ENCODE assay signal across 17 mouse cellular contexts in the genomic region with DNA sequence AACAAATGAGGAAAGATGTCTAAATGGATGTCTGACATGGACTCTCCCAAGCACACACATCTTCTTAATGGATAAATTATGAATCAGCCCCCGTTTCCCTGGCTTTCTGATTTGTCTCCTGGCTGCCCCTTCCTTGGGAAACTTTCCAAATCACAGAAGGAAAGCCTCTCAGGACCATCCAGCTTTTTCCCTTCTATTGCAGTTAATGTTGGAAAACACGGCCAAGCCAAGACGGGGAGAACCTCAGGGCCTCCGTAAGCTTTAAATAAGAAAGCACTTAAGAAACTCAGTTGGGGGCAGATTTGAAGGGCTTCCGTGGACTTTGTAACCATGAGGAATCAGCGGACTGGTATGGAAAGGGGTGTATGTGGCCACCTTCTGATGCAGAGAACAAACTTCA. TPM values are rescaled to one million over a fixed set of nuclear protein-coding genes. Genes with fewer than 3 reads are reported as not detected.
DNase-seq lines count a peak whose midpoint lies in the region; ATAC-seq and TF ChIP-seq lines count a peak whose summit lies in the region.
"Had no signal": no experiment of that assay in that cellular context is flagged by ENCODE, and none has a peak within 500 bp of the region (broad histone marks: within the 10 kb centered on the region; RNA-seq: fewer than 3 reads in every experiment).

No protein-coding gene starts in this region.

- H3K4me2 ChIP-seq in forebrain, postnatal 0 days (ENCODE audit: low read depth): peak overlapping the region; percentile 78; the same call in 1 of the 2 replicates
- no peak overlapping the region for H3K4me2 ChIP-seq in forebrain, embryonic 15.5 days (replicated peaks)
- H3K4me2 ChIP-seq in limb, embryonic 13.5 days (replicated peaks): peak overlapping the region; percentile 88; the same call in 1 of the 2 replicates
- H3K4me2 ChIP-seq: liver, embryonic 13.5 days had no signal

- H3K27me3 ChIP-seq in forebrain, postnatal 0 days (ENCODE audit: insufficient read depth, low read length): no peaks in the 10 kb centered on the region
- H3K27me3 ChIP-seq in forebrain, embryonic 15.5 days: peaks cover 9% of the 10 kb centered on the region; the same call in 1 of the 2 replicates
- peaks cover 41% of the 10 kb centered on the region for H3K27me3 ChIP-seq in limb, embryonic 13.5 days
- H3K27me3 ChIP-seq in limb, embryonic 10.5 days (ENCODE audit: low read depth, poor library complexity, severe bottlenecking): peaks cover 59% of the 10 kb centered on the region

- ATAC-seq in forebrain, postnatal 0 days: no peak
- no peak for ATAC-seq in forebrain, embryonic 15.5 days (replicated peaks)
- no peak for ATAC-seq in limb, embryonic 13.5 days (ENCODE audit: low FRiP score, low read depth)

- H3K9me3 ChIP-seq in forebrain, postnatal 0 days (ENCODE audit: low read length): no peaks in the 10 kb centered on the region
- H3K9me3 ChIP-seq in forebrain, embryonic 15.5 days: no peaks in the 10 kb centered on the region
- H3K9me3 ChIP-seq in limb, embryonic 13.5 days: no peaks in the 10 kb centered on the region
- no peaks in the 10 kb centered on the region for H3K9me3 ChIP-seq in limb, embryonic 10.5 days (replicated peaks)
- H3K9me3 ChIP-seq: liver, embryonic 13.5 days had no signal

- WGBS in forebrain, postnatal 0 days: 46% methylated on average over 6 of the region's 6 CpGs
- 39% methylated on average over 6 of the region's 6 CpGs for WGBS in forebrain, embryonic 15.5 days
- WGBS in limb, embryonic 13.5 days: 63% methylated on average over 6 of the region's 6 CpGs
- 83% methylated on average over 6 of the region's 6 CpGs for WGBS in limb, embryonic 10.5 days

- H3K9ac ChIP-seq in forebrain, postnatal 0 days: no peak overlapping the region
- H3K9ac ChIP-seq in forebrain, embryonic 15.5 days (replicated peaks): no peak overlapping the region
- no peak overlapping the region for H3K9ac ChIP-seq in limb, embryonic 13.5 days
- H3K9ac ChIP-seq: liver, embryonic 13.5 days had no signal

- no peak for TF ChIP-seq CTCF in forebrain, postnatal 0 days (IDR thresholded peaks at IDR 0.05; ENCODE audit: low read depth)

- H3K36me3 ChIP-seq in forebrain, postnatal 0 days (ENCODE audit: insufficient read depth): no peaks in the 10 kb centered on the region
- no peaks in the 10 kb centered on the region for H3K36me3 ChIP-seq in forebrain, embryonic 15.5 days
- no peaks in the 10 kb centered on the region for H3K36me3 ChIP-seq in limb, embryonic 13.5 days
- H3K36me3 ChIP-seq in limb, embryonic 10.5 days: no peaks in the 10 kb centered on the region
- H3K36me3 ChIP-seq: liver, embryonic 13.5 days had no signal

- H3K4me3 ChIP-seq in forebrain, postnatal 0 days (ENCODE audit: low read depth, low read length): no peak overlapping the region
- H3K4me3 ChIP-seq in forebrain, embryonic 15.5 days: no peak overlapping the region
- H3K4me3 ChIP-seq in limb, embryonic 13.5 days: no peak overlapping the region
- H3K4me3 ChIP-seq in limb, embryonic 10.5 days: no peak overlapping the region
- H3K4me3 ChIP-seq: liver, embryonic 13.5 days; myocyte had no signal

- peaks cover 15% of the 10 kb centered on the region; the same call in 1 of the 2 replicates for H3K4me1 ChIP-seq in forebrain, postnatal 0 days (ENCODE audit: insufficient read depth)
- H3K4me1 ChIP-seq in forebrain, embryonic 15.5 days: peaks cover 24% of the 10 kb centered on the region
- H3K4me1 ChIP-seq in limb, embryonic 13.5 days: peaks cover 62% of the 10 kb centered on the region
- peaks cover 32% of the 10 kb centered on the region for H3K4me1 ChIP-seq in limb, embryonic 10.5 days

- H3K27ac ChIP-seq in forebrain, postnatal 0 days (ENCODE audit: low read depth, low read length): no peak overlapping the region
- H3K27ac ChIP-seq in forebrain, embryonic 15.5 days (replicated peaks): no peak overlapping the region
- H3K27ac ChIP-seq in limb, embryonic 13.5 days: no peak overlapping the region
- H3K27ac ChIP-seq in limb, embryonic 10.5 days: no peak overlapping the region
- H3K27ac ChIP-seq: liver, embryonic 13.5 days had no signal

- no peak for DNase-seq in forebrain, postnatal 0 days
- DNase-seq in limb, embryonic 10.5 days (ENCODE audit: low spot score): no peak
- DNase-seq in urinary bladder, postnatal 14 days (ENCODE audit: low spot score): peak; percentile 2
- DNase-seq in urinary bladder, postnatal 4 days (ENCODE audit: low spot score in 2 of 2): no peak
- no peak for DNase-seq in right cerebral cortex, adult 18-20 months
- DNase-seq: embryo, embryonic 11 days; liver, embryonic 13.5 days; midbrain, embryonic 14.5 days had no signal

RNA-seq across cellular contexts. Expression of a gene that starts 2.9 kb away (rescaled TPM):
- total RNA-seq in forebrain, postnatal 0 days (2014; rRNA removed): 75.1 and 83.0 TPM in 2 replicates
- 43.7 and 52.6 TPM in 2 replicates for polyA plus RNA-seq in forebrain, postnatal 0 days (2015; fragmentation: Nextera tagmentation; extraction: Ambion mirVana)
- polyA plus RNA-seq in forebrain, embryonic 15.5 days (2015; fragmentation: Nextera tagmentation; extraction: Ambion mirVana): 23.9 and 26.7 TPM in 2 replicates
- polyA plus RNA-seq in limb, embryonic 13.5 days (2015; fragmentation: Nextera tagmentation; extraction: Ambion mirVana): 21.4 and 23.6 TPM in 2 replicates
- 8.3 and 9.0 TPM in 2 replicates for polyA plus RNA-seq in limb, embryonic 10.5 days (2016; fragmentation: Nextera tagmentation; extraction: Ambion mirVana)
- total RNA-seq: megakaryocyte, adult 5-6 weeks had no signal

RNA-seq across cellular contexts. Expression of a gene that starts 24.5 kb away (rescaled TPM):
- total RNA-seq in forebrain, postnatal 0 days (2014; rRNA removed): not detected in 2 replicates
- polyA plus RNA-seq in forebrain, postnatal 0 days (2015; fragmentation: Nextera tagmentation; extraction: Ambion mirVana): 0.31 TPM in 1 of 2 replicates, not detected in the other
- polyA plus RNA-seq in forebrain, embryonic 15.5 days (2015; fragmentation: Nextera tagmentation; extraction: Ambion mirVana): not detected in 2 replicates
- 0.31 TPM in 1 of 2 replicates, not detected in the other for polyA plus RNA-seq in limb, embryonic 13.5 days (2015; fragmentation: Nextera tagmentation; extraction: Ambion mirVana)
- 6.4 and 9.0 TPM in 2 replicates for polyA plus RNA-seq in limb, embryonic 10.5 days (2016; fragmentation: Nextera tagmentation; extraction: Ambion mirVana)
- total RNA-seq: adrenal gland, adult 18-20 months; CH12.LX; gastrocnemius, adult 8-10 months; heart, adult 8-10 months; megakaryocyte, adult 5-6 weeks had no signal
- polyA plus RNA-seq: kidney, embryonic 14.5 days; liver, embryonic 13.5 days; midbrain, embryonic 14.5 days; myocyte had no signal

RNA-seq across cellular contexts. Expression of a gene that starts 54.4 kb away (rescaled TPM):
- 22.7 and 32.3 TPM in 2 replicates for total RNA-seq in forebrain, postnatal 0 days (2014; rRNA removed)
- polyA plus RNA-seq in forebrain, postnatal 0 days (2015; fragmentation: Nextera tagmentation; extraction: Ambion mirVana): 38.7 and 42.3 TPM in 2 replicates
- 33.2 and 35.1 TPM in 2 replicates for polyA plus RNA-seq in forebrain, embryonic 15.5 days (2015; fragmentation: Nextera tagmentation; extraction: Ambion mirVana)
- polyA plus RNA-seq in limb, embryonic 13.5 days (2015; fragmentation: Nextera tagmentation; extraction: Ambion mirVana): 42.6 and 44.1 TPM in 2 replicates
- 43.1 and 48.2 TPM in 2 replicates for polyA plus RNA-seq in limb, embryonic 10.5 days (2016; fragmentation: Nextera tagmentation; extraction: Ambion mirVana)

RNA-seq across cellular contexts. Expression of a gene that starts 54.5 kb away (rescaled TPM):
- total RNA-seq in forebrain, postnatal 0 days (2014; rRNA removed): 75.7 and 84.4 TPM in 2 replicates
- polyA plus RNA-seq in forebrain, postnatal 0 days (2015; fragmentation: Nextera tagmentation; extraction: Ambion mirVana): 115 and 146 TPM in 2 replicates
- 108 and 122 TPM in 2 replicates for polyA plus RNA-seq in forebrain, embryonic 15.5 days (2015; fragmentation: Nextera tagmentation; extraction: Ambion mirVana)
- polyA plus RNA-seq in limb, embryonic 13.5 days (2015; fragmentation: Nextera tagmentation; extraction: Ambion mirVana): 104 and 107 TPM in 2 replicates
- 107 and 118 TPM in 2 replicates for polyA plus RNA-seq in limb, embryonic 10.5 days (2016; fragmentation: Nextera tagmentation; extraction: Ambion mirVana)
